Mouse (Mus musculus): ENCODE measurements around the gene Fut2.
"Not testable (repeated sequence)": the region's sequence is repeated elsewhere in the genome, so short reads cannot be mapped to it uniquely, and the experiment has no call there.

The Fut2 gene

GRCm38 (mm10) chr7:45677627-45678295 lies 11.6 kb upstream of the Fut2 start:
- no peak for DNase-seq (ENCODE audit: low read depth, low spot score)

- no peak for DNase-seq (ENCODE audit: low read depth, low spot score)
Measured at GRCm38 (mm10) chr7:45668921-45669320, 2.7 kb upstream of the Fut2 start.

DNA sequence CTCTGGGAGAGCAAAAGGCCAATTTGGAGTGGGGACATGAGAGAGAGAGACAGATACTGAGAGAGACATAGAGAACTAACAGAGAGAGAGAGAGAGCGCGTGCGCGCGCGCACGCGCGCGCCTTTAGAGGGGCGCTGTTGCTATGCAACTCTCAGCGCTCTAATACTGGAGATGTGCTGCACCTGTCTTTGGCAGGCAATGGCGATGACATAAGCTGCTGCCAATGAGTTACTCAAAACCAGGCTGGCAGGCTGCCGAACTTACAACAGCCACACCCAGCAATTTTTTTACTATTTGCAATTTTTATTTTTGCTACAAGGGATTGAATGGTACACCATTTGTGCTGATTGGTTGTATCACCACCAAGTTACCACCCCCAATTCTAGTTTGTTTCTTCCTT lies 1.6 kb upstream of the Fut2 start:
- peak; percentile 67 for DNase-seq (ENCODE audit: low read depth, low spot score)

GRCm38 (mm10) chr7:45665303-45666138 lies 673 bp downstream of the Fut2 start:
- no peak for DNase-seq (ENCODE audit: low read depth, low spot score)

DNA sequence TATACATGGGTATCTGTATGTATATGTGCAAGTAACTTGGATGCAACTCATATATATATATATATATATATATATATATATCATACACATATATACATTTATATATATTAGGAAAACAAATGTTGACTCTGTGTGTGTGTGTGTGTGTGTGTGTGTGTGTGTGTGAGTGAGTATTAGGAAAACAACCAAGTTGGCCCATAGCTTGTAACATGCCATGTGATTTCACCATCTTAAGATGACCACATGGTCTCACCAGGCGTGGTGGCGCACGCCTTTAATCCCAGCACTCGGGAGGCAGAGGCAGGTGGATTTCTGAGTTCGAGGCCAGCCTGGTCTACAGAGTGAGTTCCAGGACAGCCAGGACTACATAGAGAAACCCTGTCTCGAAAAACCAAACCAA lies 4.5 kb downstream of the Fut2 start:
- DNase-seq (ENCODE audit: low read depth, low spot score), result not testable (repeated sequence)

- DNase-seq (ENCODE audit: low read depth, low spot score), result peak; percentile 59
Measured at GRCm38 (mm10) chr7:45660746-45661478, 5.3 kb downstream of the Fut2 start.

- peak; percentile 33 for DNase-seq (ENCODE audit: low read depth, low spot score)
Measured at GRCm38 (mm10) chr7:45654424-45655047, 11.7 kb downstream of the Fut2 start.

GRCm38 (mm10) chr7:45650484-45650883 lies 15.7 kb downstream of the Fut2 start:
- DNase-seq (ENCODE audit: low read depth, low spot score), result not testable (repeated sequence)

DNA sequence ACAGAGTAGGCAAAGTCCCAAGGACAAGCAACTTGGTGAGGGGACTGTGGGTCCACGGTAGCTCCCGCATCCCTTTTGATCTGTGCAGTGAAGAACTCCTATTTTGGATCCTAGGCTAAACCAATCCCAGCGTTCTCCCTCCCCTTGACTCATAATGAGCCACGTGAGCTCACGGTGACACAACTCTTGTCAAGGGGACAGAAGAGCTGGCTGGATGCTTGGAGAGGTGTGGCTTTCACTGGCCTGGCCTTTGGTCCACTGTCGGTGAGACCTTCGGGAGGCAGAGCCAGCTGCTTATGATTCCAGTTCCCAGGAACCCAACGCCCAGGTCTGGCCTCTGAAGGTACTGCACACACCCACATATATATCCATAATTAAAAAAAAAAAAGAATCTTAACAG lies 16.8 kb downstream of the Fut2 start:
- no peak for DNase-seq (ENCODE audit: low read depth, low spot score)

- no peak for DNase-seq (ENCODE audit: low read depth, low spot score)
Measured at GRCm38 (mm10) chr7:45646671-45647070, 19.5 kb downstream of the Fut2 start.

DNA sequence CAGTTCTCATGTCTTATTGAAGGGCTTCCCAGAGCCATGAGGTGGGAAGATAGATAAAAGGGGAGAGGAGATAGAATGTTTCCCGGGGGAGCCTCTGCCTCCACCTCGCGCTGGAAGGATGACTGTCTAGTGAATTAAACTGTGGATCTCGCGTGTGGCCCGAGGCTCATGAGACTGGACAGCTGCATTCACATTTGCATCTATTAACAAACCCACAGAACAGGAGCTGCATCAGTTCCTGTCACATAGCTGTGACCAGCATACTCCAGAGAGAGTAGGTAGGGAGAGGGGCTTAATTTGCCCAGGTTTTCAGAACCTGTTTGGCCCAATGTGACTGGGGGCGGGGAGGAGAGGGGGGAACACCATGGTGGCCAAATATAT lies 20.6 kb downstream of the Fut2 start:
- DNase-seq (ENCODE audit: low read depth, low spot score), result no peak

GRCm38 (mm10) chr7:45644872-45645590 lies 21.2 kb downstream of the Fut2 start:
- no peak for DNase-seq (ENCODE audit: low read depth, low spot score)

GRCm38 (mm10) chr7:45644183-45644582 lies 22.0 kb downstream of the Fut2 start:
- DNase-seq (ENCODE audit: low read depth, low spot score), result peak; percentile 96

GRCm38 (mm10) chr7:45643441-45644178 lies 22.6 kb downstream of the Fut2 start:
- DNase-seq (ENCODE audit: low read depth, low spot score), result peak; percentile 99

- DNase-seq (ENCODE audit: low read depth, low spot score), result no peak
Measured at GRCm38 (mm10) chr7:45642503-45643255, 23.5 kb downstream of the Fut2 start.

- DNase-seq (ENCODE audit: low read depth, low spot score), result peak; percentile 55
Measured at GRCm38 (mm10) chr7:45642083-45642482, 24.1 kb downstream of the Fut2 start.

DNA sequence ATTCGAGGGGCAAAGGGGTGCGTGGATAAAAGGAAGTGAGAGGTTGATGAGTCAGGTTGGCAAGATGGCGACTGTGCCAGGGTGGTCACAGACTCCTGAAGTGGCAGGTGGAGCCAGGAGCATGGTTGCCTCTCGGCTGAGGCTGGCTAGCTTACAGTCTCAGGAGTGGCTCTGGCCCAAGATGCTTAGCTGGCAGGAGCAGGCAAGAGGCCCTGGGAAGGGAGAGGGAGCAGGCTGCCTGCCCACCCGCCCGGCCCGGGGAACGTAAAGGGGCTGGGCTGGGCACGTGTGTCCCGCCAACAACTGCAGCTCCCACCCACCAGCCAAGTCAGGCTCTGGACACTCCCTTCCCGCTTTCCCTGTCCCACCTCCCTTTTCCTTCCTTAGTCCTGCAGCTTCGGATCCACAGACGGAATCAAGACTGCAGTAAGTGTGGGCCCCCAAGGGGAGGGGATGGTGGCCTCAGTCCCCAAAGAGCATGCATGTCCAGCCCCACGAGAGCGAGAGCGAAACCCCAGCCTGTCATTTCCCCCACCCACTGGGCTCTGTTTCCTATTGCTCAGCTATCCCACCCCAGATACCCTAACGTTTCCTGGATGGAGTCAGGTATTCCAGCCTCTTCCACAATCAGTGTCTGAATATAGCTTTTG lies 24.7 kb downstream of the Fut2 start:
- peak; percentile 69 for DNase-seq (ENCODE audit: low read depth, low spot score)

- DNase-seq (ENCODE audit: low read depth, low spot score), result no peak
Measured at GRCm38 (mm10) chr7:45640191-45640957, 25.8 kb downstream of the Fut2 start.
